Mouse (Mus musculus): ENCODE results near the gene Emp2. TPM values are rescaled to one million over a fixed set of nuclear protein-coding genes. Genes with fewer than 3 reads are reported as not detected.

Gene Emp2
- polyA plus RNA-seq, 1 experiment from 2014 or later, result 4.2 TPM

DNA sequence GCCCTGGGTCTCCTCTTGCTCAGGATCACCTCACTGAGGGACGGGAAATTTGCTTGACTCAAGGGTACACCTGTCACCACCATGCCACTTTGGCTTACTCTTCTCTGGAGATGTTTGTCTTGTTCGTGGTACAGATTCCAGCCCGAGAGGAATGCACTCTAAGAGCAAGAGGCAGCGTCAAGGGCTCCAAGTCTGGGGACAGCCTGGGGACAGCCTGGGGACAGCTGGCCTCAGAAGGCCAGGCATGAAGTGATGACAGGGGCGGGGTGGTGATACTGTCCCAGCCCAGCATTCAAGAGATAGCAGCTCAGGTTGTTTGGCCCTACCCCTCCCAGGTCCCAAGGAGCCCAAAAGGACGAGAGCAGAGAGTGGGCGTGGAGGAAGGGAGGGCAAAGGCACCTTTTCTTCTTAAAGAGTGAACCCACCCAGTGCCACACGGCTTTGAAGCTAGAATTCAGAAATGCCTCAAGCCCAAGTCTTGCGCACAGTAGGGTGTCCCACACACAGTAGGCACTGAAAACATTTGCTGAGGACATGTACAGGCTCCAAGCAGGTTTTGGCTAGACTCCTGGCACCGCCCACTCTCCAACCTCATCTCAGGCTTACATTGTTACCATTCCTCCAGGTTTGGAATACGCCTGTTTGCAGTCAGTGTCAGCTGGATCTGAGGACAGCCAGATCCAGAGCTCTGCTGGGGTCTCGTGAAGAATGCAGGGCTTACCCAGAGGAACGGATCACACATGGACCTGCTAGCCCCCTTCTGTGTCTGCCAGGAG is 23.8 kb upstream of the Emp2 start:
- Histone ChIP-seq H3K4me3 (no peak overlapping the region), H3K9me3 (replicated peaks) (no peaks in the 10 kb centered on the region), H3K36me3 (no peaks in the 10 kb centered on the region), H3K27me3 (ENCODE audit: low read depth, poor library complexity, severe bottlenecking) (no peaks in the 10 kb centered on the region), H3K27ac (no peak overlapping the region), H3K4me1 (peaks cover 16% of the 10 kb centered on the region)
- DNase-seq (ENCODE audit: low spot score), result no peak
- 78% methylated on average over 13 of the region's 13 CpGs for WGBS

DNA sequence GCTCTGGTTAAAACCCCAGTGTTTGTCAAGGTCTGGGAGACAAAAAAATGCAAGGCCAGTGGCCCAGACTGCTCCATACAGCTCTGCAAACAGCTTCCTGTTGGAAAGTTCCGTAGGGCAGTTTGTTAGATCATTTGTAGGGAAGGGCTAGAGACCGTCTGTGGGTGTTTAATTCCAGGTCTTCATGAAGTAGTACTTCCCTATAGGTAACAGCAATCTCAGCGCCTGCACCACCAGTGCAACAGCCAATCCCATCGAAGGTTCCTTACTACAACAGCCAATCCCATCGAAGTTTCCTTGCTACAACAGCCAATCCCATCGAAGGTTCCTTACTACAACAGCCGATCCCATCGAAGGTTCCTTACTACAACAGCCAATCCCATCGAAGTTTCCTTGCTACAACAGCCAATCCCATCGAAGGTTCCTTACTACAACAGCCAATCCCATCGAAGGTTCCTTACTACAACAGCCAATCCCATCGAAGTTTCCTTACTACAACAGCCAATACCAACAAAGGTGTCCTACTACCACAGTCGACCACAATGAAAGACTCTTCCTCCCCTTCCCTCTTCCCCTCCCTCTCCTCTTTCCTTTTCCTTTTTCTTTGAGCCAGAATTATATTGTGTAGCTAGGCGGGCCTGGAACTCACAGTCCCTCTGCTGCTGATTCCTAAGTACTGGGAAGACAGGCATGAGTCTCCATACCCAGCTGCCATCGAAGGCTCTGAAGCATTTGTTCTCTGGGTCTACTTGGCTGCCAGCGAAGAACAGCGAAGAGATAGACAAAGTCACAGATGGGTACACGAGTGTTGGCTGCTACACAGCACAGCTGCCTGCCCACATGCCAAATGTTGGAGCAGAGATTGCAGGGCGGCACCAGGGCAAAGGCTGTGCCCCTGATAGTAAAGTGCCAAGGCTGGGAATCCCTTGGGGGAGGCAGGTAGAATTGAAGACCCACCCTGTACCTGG is 23.0 kb upstream of the Emp2 start:
- no peak for DNase-seq (ENCODE audit: low spot score)
- Histone ChIP-seq H3K4me3 (no peak overlapping the region), H3K27ac (no peak overlapping the region), H3K4me1 (peaks cover 13% of the 10 kb centered on the region), H3K27me3 (ENCODE audit: low read depth, poor library complexity, severe bottlenecking) (no peaks in the 10 kb centered on the region), H3K36me3 (no peaks in the 10 kb centered on the region), H3K9me3 (replicated peaks) (no peaks in the 10 kb centered on the region)
- 92% methylated on average over 19 of the region's 19 CpGs for WGBS

- H3K4me1 ChIP-seq, result peaks cover 6% of the 10 kb centered on the region
- WGBS, result 87% methylated on average over 2 of the region's 2 CpGs
- H3K4me3 ChIP-seq, result no peak overlapping the region
- DNase-seq (ENCODE audit: low spot score), result no peak
- H3K27ac ChIP-seq, result no peak overlapping the region
- H3K27me3 ChIP-seq (ENCODE audit: low read depth, poor library complexity, severe bottlenecking), result no peaks in the 10 kb centered on the region
- no peaks in the 10 kb centered on the region for H3K9me3 ChIP-seq (replicated peaks)
- no peaks in the 10 kb centered on the region for H3K36me3 ChIP-seq
Measured at GRCm38 (mm10) chr16:10335953-10336352, 22.2 kb upstream of the Emp2 start.

DNA sequence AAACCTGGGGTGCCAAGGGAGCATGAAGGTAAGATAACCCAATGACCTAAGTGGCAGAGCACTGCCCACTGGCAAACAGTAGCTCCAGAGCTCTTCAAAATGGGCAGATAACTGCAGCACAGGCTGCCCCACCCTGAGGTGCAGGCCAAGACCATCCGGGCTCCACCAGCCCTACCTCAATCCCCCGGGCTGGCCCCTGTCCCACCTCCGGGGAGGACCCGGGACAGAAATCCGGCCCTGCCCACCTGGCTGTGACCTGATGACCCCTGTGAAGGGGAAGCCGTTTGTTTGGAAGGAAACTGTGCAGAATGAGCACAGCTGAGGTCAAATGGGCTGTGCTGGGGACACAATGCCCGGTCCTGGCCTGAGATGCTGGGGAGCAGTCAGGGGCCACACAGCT is 19.0 kb upstream of the Emp2 start:
- WGBS, result 53% methylated on average over 7 of the region's 7 CpGs
- no peak for DNase-seq (ENCODE audit: low spot score)
- no peak overlapping the region for H3K27ac ChIP-seq

GRCm38 (mm10) chr16:10330586-10331495 is 17.1 kb upstream of the Emp2 start:
- no peak for DNase-seq (ENCODE audit: low spot score)
- 79% methylated on average over 12 of the region's 12 CpGs for WGBS
- Histone ChIP-seq H3K27me3 (ENCODE audit: low read depth, poor library complexity, severe bottlenecking) (no peaks in the 10 kb centered on the region), H3K27ac (no peak overlapping the region), H3K4me1 (peaks cover 14% of the 10 kb centered on the region), H3K4me3 (no peak overlapping the region), H3K36me3 (no peaks in the 10 kb centered on the region), H3K9me3 (replicated peaks) (no peaks in the 10 kb centered on the region)

More for the DNA sequence above, 19.0 kb upstream of the Emp2 start:
- H3K36me3 ChIP-seq, result no peaks in the 10 kb centered on the region
- H3K27me3 ChIP-seq (ENCODE audit: low read depth, poor library complexity, severe bottlenecking), result no peaks in the 10 kb centered on the region
- H3K9me3 ChIP-seq (replicated peaks), result no peaks in the 10 kb centered on the region
- H3K4me1 ChIP-seq, result peaks cover 13% of the 10 kb centered on the region
- no peak overlapping the region for H3K4me3 ChIP-seq

GRCm38 (mm10) chr16:10327563-10328333 is 14.0 kb upstream of the Emp2 start:
- Histone ChIP-seq H3K4me3 (no peak overlapping the region), H3K9me3 (replicated peaks) (no peaks in the 10 kb centered on the region), H3K36me3 (no peaks in the 10 kb centered on the region), H3K4me1 (peaks cover 10% of the 10 kb centered on the region), H3K27me3 (ENCODE audit: low read depth, poor library complexity, severe bottlenecking) (no peaks in the 10 kb centered on the region), H3K27ac (peak overlapping the region; percentile 19; the same call in 1 of the 2 replicates)
- no peak for DNase-seq (ENCODE audit: low spot score)
- WGBS, result 62% methylated on average over 13 of the region's 13 CpGs

DNA sequence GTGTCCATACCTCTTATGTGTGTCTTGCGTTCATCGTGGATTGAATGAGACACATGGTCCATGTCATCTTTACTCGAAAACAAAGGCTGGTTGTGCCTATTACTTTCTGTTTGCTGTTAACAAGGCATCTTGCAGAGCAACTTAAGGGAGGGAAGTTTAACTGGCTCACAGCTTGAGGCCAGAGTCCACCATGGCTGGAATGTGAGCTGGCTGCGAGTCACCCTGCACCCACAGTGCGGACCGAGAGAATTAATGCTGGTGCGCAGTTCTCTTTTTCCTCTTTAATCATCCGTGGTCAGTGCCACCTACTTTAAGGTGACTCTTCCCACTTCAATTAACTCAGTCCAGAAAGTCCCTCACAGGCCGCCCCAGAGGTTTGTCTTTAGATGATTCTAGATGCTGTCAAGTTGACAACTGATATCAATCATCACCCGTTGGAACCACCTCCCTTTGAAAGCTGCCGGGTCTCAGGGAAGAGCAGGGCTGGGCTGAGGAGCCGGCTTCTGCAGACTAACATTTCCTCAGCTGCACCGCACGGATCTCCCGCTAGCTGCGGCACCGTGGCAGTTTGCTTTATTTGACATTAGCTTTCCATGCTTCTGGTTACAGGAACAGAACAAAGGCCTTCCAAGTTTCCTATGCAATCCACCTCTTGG is 6.3 kb upstream of the Emp2 start:
- H3K27ac ChIP-seq, result no peak overlapping the region
- no peak overlapping the region for H3K4me3 ChIP-seq
- WGBS, result 61% methylated on average over 17 of the region's 17 CpGs
- peaks cover 9% of the 10 kb centered on the region; the same call in 1 of the 2 replicates for H3K4me1 ChIP-seq
- no peak for DNase-seq (ENCODE audit: low spot score)
- no peaks in the 10 kb centered on the region for H3K9me3 ChIP-seq (replicated peaks)
- peaks cover 4% of the 10 kb centered on the region; the same call in 1 of the 2 replicates for H3K27me3 ChIP-seq (ENCODE audit: low read depth, poor library complexity, severe bottlenecking)
- H3K36me3 ChIP-seq, result no peaks in the 10 kb centered on the region

- Histone ChIP-seq H3K4me3 (no peak overlapping the region), H3K9me3 (replicated peaks) (no peaks in the 10 kb centered on the region), H3K27ac (no peak overlapping the region), H3K27me3 (ENCODE audit: low read depth, poor library complexity, severe bottlenecking) (peaks cover 32% of the 10 kb centered on the region), H3K4me1 (peaks cover 26% of the 10 kb centered on the region), H3K36me3 (no peaks in the 10 kb centered on the region)
- no peak for DNase-seq (ENCODE audit: low spot score)
- WGBS, result 54% methylated on average over 4 of the region's 4 CpGs
Measured at GRCm38 (mm10) chr16:10317197-10317544, 3.4 kb upstream of the Emp2 start.

GRCm38 (mm10) chr16:10316493-10317196 is 2.9 kb upstream of the Emp2 start:
- 86% methylated on average over 10 of the region's 10 CpGs for WGBS
- Histone ChIP-seq H3K27ac (no peak overlapping the region), H3K4me3 (no peak overlapping the region), H3K27me3 (ENCODE audit: low read depth, poor library complexity, severe bottlenecking) (peaks cover 38% of the 10 kb centered on the region), H3K9me3 (replicated peaks) (no peaks in the 10 kb centered on the region), H3K36me3 (no peaks in the 10 kb centered on the region), H3K4me1 (peaks cover 31% of the 10 kb centered on the region)
- DNase-seq (ENCODE audit: low spot score), result no peak

- H3K27ac ChIP-seq, result peak overlapping the region; percentile 77
Measured at GRCm38 (mm10) chr16:10313226-10313625, 542 bp downstream of the Emp2 start.

DNA sequence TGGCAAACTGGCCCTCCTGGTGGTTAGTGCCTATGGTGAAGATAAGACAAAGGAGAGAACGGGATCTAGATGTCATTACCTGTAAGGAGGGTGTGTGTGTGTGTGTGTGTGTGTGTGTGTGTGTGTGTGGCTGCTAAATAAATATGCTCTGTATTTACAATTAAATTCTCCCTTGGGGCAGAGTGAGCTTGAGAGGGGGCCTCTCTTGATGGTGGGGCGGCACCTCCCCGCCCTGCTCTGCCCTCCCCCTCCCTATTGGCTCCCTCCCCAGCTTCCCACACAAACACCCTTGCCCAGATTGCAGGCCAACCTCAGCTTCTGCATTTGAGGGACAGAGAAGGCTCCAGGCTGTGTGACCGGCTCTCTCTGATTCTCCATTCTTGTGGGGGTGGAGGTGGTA is 1.8 kb downstream of the Emp2 start:
- Histone ChIP-seq H3K36me3 (no peaks in the 10 kb centered on the region), H3K27ac (no peak overlapping the region), H3K4me1 (peaks cover 39% of the 10 kb centered on the region), H3K4me3 (no peak overlapping the region), H3K27me3 (ENCODE audit: low read depth, poor library complexity, severe bottlenecking) (peaks cover 48% of the 10 kb centered on the region), H3K9me3 (replicated peaks) (no peaks in the 10 kb centered on the region)
- WGBS, result 80% methylated on average over 4 of the region's 4 CpGs
- DNase-seq (ENCODE audit: low spot score), result no peak

More at GRCm38 (mm10) chr16:10313226-10313625, 542 bp downstream of the Emp2 start:
- 5% methylated on average over 15 of the region's 15 CpGs for WGBS
- Histone ChIP-seq H3K36me3 (no peaks in the 10 kb centered on the region), H3K9me3 (replicated peaks) (no peaks in the 10 kb centered on the region), H3K4me3 (peak overlapping the region; percentile 62), H3K4me1 (peaks cover 45% of the 10 kb centered on the region), H3K27me3 (ENCODE audit: low read depth, poor library complexity, severe bottlenecking) (peaks cover 42% of the 10 kb centered on the region)
- DNase-seq (ENCODE audit: low spot score), result no peak
